Mouse (Mus musculus): Measurements from ENCODE around the gene Cnksr3. TPM values are rescaled to one million over a fixed set of nuclear protein-coding genes. Genes with fewer than 3 reads are reported as not detected.

Cnksr3 gene
- polyA plus RNA-seq, 1 experiment from 2014 or later, result 2.7 TPM

- Histone ChIP-seq H3K4me1 (ENCODE audit: control insufficient read depth, insufficient read depth, low read length) (no peaks in the 10 kb centered on the region), H3K27me3 (ENCODE audit: control insufficient read depth, insufficient read depth, low read length) (no peaks in the 10 kb centered on the region), H3K36me3 (ENCODE audit: control insufficient read depth, insufficient read depth, low read length) (no peaks in the 10 kb centered on the region), H3K9me3 (ENCODE audit: control insufficient read depth, low read length) (no peaks in the 10 kb centered on the region), H3K4me3 (replicated peaks; ENCODE audit: low read depth, low read length) (no peak overlapping the region), H3K27ac (replicated peaks; ENCODE audit: low read depth, low read length) (no peak overlapping the region), H3K9ac (replicated peaks; ENCODE audit: low read length) (no peak overlapping the region), H3K4me2 (ENCODE audit: low read length) (no peak overlapping the region)
- ATAC-seq (ENCODE audit: low FRiP score, low TSS enrichment), result no peak
- 71% methylated on average over 13 of the region's 13 CpGs for WGBS
- DNase-seq, result no peak
Observed at GRCm38 (mm10) chr10:7144081-7144783, 67.8 kb downstream of the Cnksr3 start.

GRCm38 (mm10) chr10:7142287-7142686 is 69.8 kb downstream of the Cnksr3 start:
- DNase-seq (no peak), ATAC-seq (ENCODE audit: low FRiP score, low TSS enrichment) (no peak)
- H3K9ac ChIP-seq (replicated peaks; ENCODE audit: low read length), result no peak overlapping the region
- no peaks in the 10 kb centered on the region for H3K27me3 ChIP-seq (ENCODE audit: control insufficient read depth, insufficient read depth, low read length)
- H3K4me3 ChIP-seq (replicated peaks; ENCODE audit: low read depth, low read length), result no peak overlapping the region
- no peaks in the 10 kb centered on the region for H3K36me3 ChIP-seq (ENCODE audit: control insufficient read depth, insufficient read depth, low read length)
- no peak overlapping the region for H3K27ac ChIP-seq (replicated peaks; ENCODE audit: low read depth, low read length)
- H3K9me3 ChIP-seq (ENCODE audit: control insufficient read depth, low read length), result no peaks in the 10 kb centered on the region
- H3K4me2 ChIP-seq (ENCODE audit: low read length), result no peak overlapping the region
- H3K4me1 ChIP-seq (ENCODE audit: control insufficient read depth, insufficient read depth, low read length), result no peaks in the 10 kb centered on the region
- 96% methylated on average over 8 of the region's 8 CpGs for WGBS

GRCm38 (mm10) chr10:7140282-7140681 is 71.8 kb downstream of the Cnksr3 start:
- H3K27ac ChIP-seq (replicated peaks; ENCODE audit: low read depth, low read length), result no peak overlapping the region
- H3K4me2 ChIP-seq (ENCODE audit: low read length), result no peak overlapping the region
- ATAC-seq (ENCODE audit: low FRiP score, low TSS enrichment) (no peak), DNase-seq (no peak)
- H3K27me3 ChIP-seq (ENCODE audit: control insufficient read depth, insufficient read depth, low read length), result no peaks in the 10 kb centered on the region
- no peaks in the 10 kb centered on the region for H3K4me1 ChIP-seq (ENCODE audit: control insufficient read depth, insufficient read depth, low read length)
- H3K9me3 ChIP-seq (ENCODE audit: control insufficient read depth, low read length), result no peaks in the 10 kb centered on the region
- H3K36me3 ChIP-seq (ENCODE audit: control insufficient read depth, insufficient read depth, low read length), result no peaks in the 10 kb centered on the region
- H3K4me3 ChIP-seq (replicated peaks; ENCODE audit: low read depth, low read length), result no peak overlapping the region
- no peak overlapping the region for H3K9ac ChIP-seq (replicated peaks; ENCODE audit: low read length)
- WGBS, result 92% methylated on average over 6 of the region's 6 CpGs

GRCm38 (mm10) chr10:7138049-7138448 is 74.0 kb downstream of the Cnksr3 start:
- Histone ChIP-seq H3K27me3 (ENCODE audit: control insufficient read depth, insufficient read depth, low read length) (no peaks in the 10 kb centered on the region), H3K9ac (replicated peaks; ENCODE audit: low read length) (no peak overlapping the region), H3K4me2 (ENCODE audit: low read length) (no peak overlapping the region), H3K4me3 (replicated peaks; ENCODE audit: low read depth, low read length) (no peak overlapping the region), H3K4me1 (ENCODE audit: control insufficient read depth, insufficient read depth, low read length) (no peaks in the 10 kb centered on the region), H3K9me3 (ENCODE audit: control insufficient read depth, low read length) (no peaks in the 10 kb centered on the region), H3K36me3 (ENCODE audit: control insufficient read depth, insufficient read depth, low read length) (no peaks in the 10 kb centered on the region; the same call in 1 of the 2 replicates), H3K27ac (replicated peaks; ENCODE audit: low read depth, low read length) (no peak overlapping the region)
- WGBS, result 84% methylated on average over 12 of the region's 12 CpGs
- peak; percentile 3 for DNase-seq
- ATAC-seq (ENCODE audit: low FRiP score, low TSS enrichment), result no peak

- Histone ChIP-seq H3K36me3 (ENCODE audit: control insufficient read depth, insufficient read depth, low read length) (no peaks in the 10 kb centered on the region; the same call in 1 of the 2 replicates), H3K4me2 (ENCODE audit: low read length) (no peak overlapping the region), H3K9ac (replicated peaks; ENCODE audit: low read length) (no peak overlapping the region), H3K9me3 (ENCODE audit: control insufficient read depth, low read length) (no peaks in the 10 kb centered on the region), H3K4me1 (ENCODE audit: control insufficient read depth, insufficient read depth, low read length) (no peaks in the 10 kb centered on the region), H3K27ac (replicated peaks; ENCODE audit: low read depth, low read length) (no peak overlapping the region), H3K27me3 (ENCODE audit: control insufficient read depth, insufficient read depth, low read length) (no peaks in the 10 kb centered on the region), H3K4me3 (replicated peaks; ENCODE audit: low read depth, low read length) (no peak overlapping the region)
- no peak for ATAC-seq (ENCODE audit: low FRiP score, low TSS enrichment)
- WGBS, result 94% methylated on average over 2 of the region's 2 CpGs
- DNase-seq, result no peak
Observed at GRCm38 (mm10) chr10:7135751-7136150, 76.3 kb downstream of the Cnksr3 start.

GRCm38 (mm10) chr10:7133005-7133404 is 79.0 kb downstream of the Cnksr3 start:
- Histone ChIP-seq H3K4me1 (ENCODE audit: control insufficient read depth, insufficient read depth, low read length) (no peaks in the 10 kb centered on the region), H3K27ac (replicated peaks; ENCODE audit: low read depth, low read length) (no peak overlapping the region), H3K9ac (replicated peaks; ENCODE audit: low read length) (no peak overlapping the region), H3K9me3 (ENCODE audit: control insufficient read depth, low read length) (no peaks in the 10 kb centered on the region), H3K4me3 (replicated peaks; ENCODE audit: low read depth, low read length) (no peak overlapping the region), H3K4me2 (ENCODE audit: low read length) (no peak overlapping the region), H3K27me3 (ENCODE audit: control insufficient read depth, insufficient read depth, low read length) (no peaks in the 10 kb centered on the region), H3K36me3 (ENCODE audit: control insufficient read depth, insufficient read depth, low read length) (no peaks in the 10 kb centered on the region; the same call in 1 of the 2 replicates)
- ATAC-seq (ENCODE audit: low FRiP score, low TSS enrichment), result no peak
- no peak for DNase-seq
- 90% methylated on average over 5 of the region's 5 CpGs for WGBS

GRCm38 (mm10) chr10:7131441-7131840 is 80.6 kb downstream of the Cnksr3 start:
- Histone ChIP-seq H3K9me3 (ENCODE audit: control insufficient read depth, low read length) (no peaks in the 10 kb centered on the region), H3K36me3 (ENCODE audit: control insufficient read depth, insufficient read depth, low read length) (no peaks in the 10 kb centered on the region; the same call in 1 of the 2 replicates), H3K4me1 (ENCODE audit: control insufficient read depth, insufficient read depth, low read length) (no peaks in the 10 kb centered on the region), H3K9ac (replicated peaks; ENCODE audit: low read length) (no peak overlapping the region), H3K4me3 (replicated peaks; ENCODE audit: low read depth, low read length) (no peak overlapping the region), H3K27me3 (ENCODE audit: control insufficient read depth, insufficient read depth, low read length) (no peaks in the 10 kb centered on the region), H3K27ac (replicated peaks; ENCODE audit: low read depth, low read length) (no peak overlapping the region), H3K4me2 (ENCODE audit: low read length) (no peak overlapping the region)
- ATAC-seq (ENCODE audit: low FRiP score, low TSS enrichment) (no peak), DNase-seq (no peak)
- WGBS, result 94% methylated on average over 3 of the region's 3 CpGs

- Histone ChIP-seq H3K9me3 (ENCODE audit: control insufficient read depth, low read length) (no peaks in the 10 kb centered on the region), H3K4me1 (ENCODE audit: control insufficient read depth, insufficient read depth, low read length) (no peaks in the 10 kb centered on the region), H3K4me2 (ENCODE audit: low read length) (no peak overlapping the region), H3K27ac (replicated peaks; ENCODE audit: low read depth, low read length) (no peak overlapping the region), H3K9ac (replicated peaks; ENCODE audit: low read length) (no peak overlapping the region), H3K4me3 (replicated peaks; ENCODE audit: low read depth, low read length) (no peak overlapping the region), H3K27me3 (ENCODE audit: control insufficient read depth, insufficient read depth, low read length) (no peaks in the 10 kb centered on the region), H3K36me3 (ENCODE audit: control insufficient read depth, insufficient read depth, low read length) (no peaks in the 10 kb centered on the region)
- ATAC-seq (ENCODE audit: low FRiP score, low TSS enrichment) (no peak), DNase-seq (no peak)
- WGBS, result 95% methylated on average over 9 of the region's 9 CpGs
Observed at GRCm38 (mm10) chr10:7127828-7128227, 84.2 kb downstream of the Cnksr3 start.

GRCm38 (mm10) chr10:7126882-7127281 is 85.2 kb downstream of the Cnksr3 start:
- WGBS, result 95% methylated on average over 12 of the region's 12 CpGs
- ATAC-seq (ENCODE audit: low FRiP score, low TSS enrichment) (no peak), DNase-seq (no peak)
- Histone ChIP-seq H3K27me3 (ENCODE audit: control insufficient read depth, insufficient read depth, low read length) (no peaks in the 10 kb centered on the region), H3K27ac (replicated peaks; ENCODE audit: low read depth, low read length) (no peak overlapping the region), H3K9me3 (ENCODE audit: control insufficient read depth, low read length) (no peaks in the 10 kb centered on the region), H3K36me3 (ENCODE audit: control insufficient read depth, insufficient read depth, low read length) (no peaks in the 10 kb centered on the region), H3K9ac (replicated peaks; ENCODE audit: low read length) (no peak overlapping the region), H3K4me3 (replicated peaks; ENCODE audit: low read depth, low read length) (no peak overlapping the region), H3K4me1 (ENCODE audit: control insufficient read depth, insufficient read depth, low read length) (no peaks in the 10 kb centered on the region), H3K4me2 (ENCODE audit: low read length) (no peak overlapping the region)
